ENCODE assay signal across 13 mouse cellular contexts in the genomic region with DNA sequence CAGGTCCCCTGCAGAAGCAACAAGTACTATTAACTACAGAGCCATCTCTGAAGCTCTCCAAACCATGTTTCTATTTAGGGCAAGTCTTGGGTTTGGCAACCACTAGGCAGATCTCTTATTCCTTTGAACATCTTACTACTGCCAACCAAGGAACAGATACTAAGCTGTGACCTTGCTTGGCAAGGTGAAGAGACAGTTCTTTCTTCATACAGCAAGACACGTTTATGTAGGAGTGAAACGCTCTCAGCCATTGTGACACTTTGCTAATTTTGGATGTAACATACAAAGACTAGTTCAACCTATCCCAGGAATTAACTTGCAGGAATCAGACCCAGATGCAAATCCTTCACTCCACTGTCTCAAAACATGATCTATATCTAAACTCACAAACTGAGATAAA.
"Had no signal": no experiment of that assay in that cellular context is flagged by ENCODE, and none has a peak within 500 bp of the region (broad histone marks: within the 10 kb centered on the region; RNA-seq: fewer than 3 reads in every experiment).

No protein-coding gene starts in this region.

- ATAC-seq: liver, postnatal 0 days; lung, postnatal 0 days; midbrain, embryonic 13.5 days; midbrain, embryonic 15.5 days had no signal

- DNase-seq: liver, postnatal 0 days; lung, adult 2 months; lung, postnatal 14 days; lung, postnatal 36 days; right cerebral cortex, adult 18-20 months; right cerebral cortex, postnatal 25 days; right cerebral cortex, postnatal 4 days; thymus, adult 2 months; thymus, postnatal 25 days; thymus, postnatal 4 days had no signal
